Mouse (Mus musculus): ENCODE results near the gene 2210016L21Rik. TPM values are rescaled to one million over a fixed set of nuclear protein-coding genes. Genes with fewer than 3 reads are reported as not detected.

Gene 2210016L21Rik
- total RNA-seq, 1 experiment = 16.7 TPM

DNA sequence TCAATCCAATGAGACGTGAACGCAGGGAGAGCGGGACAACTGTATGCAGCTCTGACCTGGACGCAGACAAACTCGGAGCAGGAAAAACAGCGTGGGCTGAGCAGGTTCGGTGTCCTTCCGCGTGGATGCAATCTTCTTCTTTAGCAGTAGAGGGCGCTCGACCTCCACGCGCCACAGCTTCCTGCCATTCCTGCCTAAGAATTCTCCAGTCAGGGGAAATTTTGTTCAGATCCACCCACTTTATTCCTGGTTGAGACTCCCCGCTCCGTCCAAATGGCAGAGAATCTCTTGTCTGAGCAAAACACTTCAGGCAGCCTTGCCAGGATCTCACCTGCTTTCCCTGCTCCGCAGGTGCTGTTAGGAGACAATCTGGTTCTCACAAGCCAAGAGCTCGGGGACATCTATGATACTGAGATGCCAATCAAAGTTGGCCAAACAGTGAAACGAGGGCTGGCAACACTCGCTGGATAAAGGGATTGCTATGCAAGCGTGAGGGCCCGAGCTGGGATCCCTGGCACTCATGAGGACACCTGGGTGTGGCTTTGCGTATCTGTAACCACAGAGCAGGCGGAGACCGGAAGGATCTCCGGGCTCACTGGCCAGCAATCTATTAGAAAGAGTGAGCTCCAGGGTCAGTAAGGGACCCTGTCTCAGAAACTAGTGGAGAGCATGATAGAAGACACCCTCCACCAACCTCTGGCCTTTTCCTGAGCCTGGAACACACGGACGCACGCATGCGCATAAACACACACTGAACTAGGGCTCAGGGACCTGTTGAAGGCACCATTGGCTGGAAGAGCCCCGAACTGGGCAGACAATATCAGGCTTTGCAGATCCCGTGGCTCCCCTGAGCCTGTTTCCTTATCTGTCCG lies 37.5 kb downstream of the 2210016L21Rik start:
- H3K9ac ChIP-seq (ENCODE audit: insufficient read depth, low read depth, low read length, poor library complexity, severe bottlenecking) = peak overlapping the region; percentile 71

GRCm38 (mm10) chr5:114980122-114980748 lies 38.3 kb downstream of the 2210016L21Rik start:
- peaks cover 0 to 10% of the 10 kb centered on the region in 2 experiments; a peak in 1 of 4 replicates for H3K4me1 ChIP-seq (ENCODE audit: control insufficient read depth in 2 of 2, insufficient read depth in 2 of 2, low read length in 2 of 2, poor library complexity in 1 of 2)
- H3K9ac ChIP-seq (ENCODE audit: insufficient read depth, low read depth, low read length, poor library complexity, severe bottlenecking) = peak overlapping the region; percentile 71
- peak overlapping the region; percentile 63 to 68 for H3K4me3 ChIP-seq (ENCODE audit: insufficient read depth in 1 of 2, low read depth in 1 of 2, low read length in 2 of 2, poor library complexity in 1 of 2, severe bottlenecking in 1 of 2)
- H3K9me3 ChIP-seq (ENCODE audit: control insufficient read depth, insufficient read depth, low read depth, low read length) = no peaks in the 10 kb centered on the region
- in situ Hi-C loops (cut with MboI; ENCODE audit: low sequenced_read_pairs in 2 of 2, unreplicated experiment in 2 of 2) = loop anchor here in 1 of 2 experiments (10.0 kb wide), 1 partner anchor 105 kb away; no protein-coding TSS in a partner anchor
- H3K36me3 ChIP-seq (ENCODE audit: control insufficient read depth, insufficient read depth, low read length, poor library complexity, severe bottlenecking) = no peaks in the 10 kb centered on the region
- no peak overlapping the region for H3K27ac ChIP-seq (ENCODE audit: insufficient read depth, low read depth, low read length, poor library complexity, severe bottlenecking)
- TF ChIP-seq MAFK (IDR thresholded peaks at IDR 0.05; ENCODE audit: insufficient read depth, low read depth, low read length) (no peak), HCFC1 (IDR thresholded peaks at IDR 0.05; ENCODE audit: borderline replicate concordance, insufficient read depth, low read length) (no peak), ZC3H11A (IDR thresholded peaks at IDR 0.05; ENCODE audit: borderline replicate concordance, low read depth, low read length) (no peak), CHD2 (IDR thresholded peaks at IDR 0.05; ENCODE audit: low read depth, low read length) (no peak), ZNF384 (IDR thresholded peaks at IDR 0.05; ENCODE audit: low read depth, low read length) (no peak)
- no peak for DNase-seq (ENCODE audit: low read depth, low spot score)

More for the DNA sequence above, 37.5 kb downstream of the 2210016L21Rik start:
- TF ChIP-seq MAFK (IDR thresholded peaks at IDR 0.05; ENCODE audit: insufficient read depth, low read depth, low read length) (0 out of 2 replicates have a peak, but pooled peaks have one; percentile 10), ZC3H11A (IDR thresholded peaks at IDR 0.05; ENCODE audit: borderline replicate concordance, low read depth, low read length) (peak; percentile 81; the same call in 1 of the 2 replicates), HCFC1 (IDR thresholded peaks at IDR 0.05; ENCODE audit: borderline replicate concordance, insufficient read depth, low read length) (no peak)
- peak overlapping the region; percentile 63 to 68 for H3K4me3 ChIP-seq (ENCODE audit: insufficient read depth in 1 of 2, low read depth in 1 of 2, low read length in 2 of 2, poor library complexity in 1 of 2, severe bottlenecking in 1 of 2)
- in situ Hi-C loops (cut with MboI; ENCODE audit: low sequenced_read_pairs in 2 of 2, unreplicated experiment in 2 of 2) = loop anchor here in 1 of 2 experiments (10.0 kb wide), 2 partner anchors 105 to 125 kb away; no protein-coding TSS in a partner anchor
- no peak for DNase-seq (ENCODE audit: low read depth, low spot score)
- H3K9me3 ChIP-seq (ENCODE audit: control insufficient read depth, insufficient read depth, low read depth, low read length) = no peaks in the 10 kb centered on the region
- H3K4me1 ChIP-seq (ENCODE audit: control insufficient read depth in 2 of 2, insufficient read depth in 2 of 2, low read length in 2 of 2, poor library complexity in 1 of 2) = peaks cover 0 to 10% of the 10 kb centered on the region in 2 experiments; a peak in 1 of 4 replicates
- H3K36me3 ChIP-seq (ENCODE audit: control insufficient read depth, insufficient read depth, low read length, poor library complexity, severe bottlenecking) = no peaks in the 10 kb centered on the region
- H3K27ac ChIP-seq (ENCODE audit: insufficient read depth, low read depth, low read length, poor library complexity, severe bottlenecking) = no peak overlapping the region

- Histone ChIP-seq H3K36me3 (ENCODE audit: control insufficient read depth, insufficient read depth, low read length, poor library complexity, severe bottlenecking) (no peaks in the 10 kb centered on the region), H3K4me3 (ENCODE audit: insufficient read depth in 1 of 2, low read depth in 1 of 2, low read length in 2 of 2, poor library complexity in 1 of 2, severe bottlenecking in 1 of 2) (no peak overlapping the region), H3K27ac (ENCODE audit: insufficient read depth, low read depth, low read length, poor library complexity, severe bottlenecking) (no peak overlapping the region), H3K4me1 (ENCODE audit: control insufficient read depth in 2 of 2, insufficient read depth in 2 of 2, low read length in 2 of 2, poor library complexity in 1 of 2) (peaks cover 0 to 10% of the 10 kb centered on the region in 2 experiments; a peak in 1 of 4 replicates), H3K9ac (ENCODE audit: insufficient read depth, low read depth, low read length, poor library complexity, severe bottlenecking) (peak overlapping the region; percentile 16; the same call in 1 of the 2 replicates), H3K9me3 (ENCODE audit: control insufficient read depth, insufficient read depth, low read depth, low read length) (no peaks in the 10 kb centered on the region)
- in situ Hi-C loops (cut with MboI; ENCODE audit: low sequenced_read_pairs in 2 of 2, unreplicated experiment in 2 of 2) = loop anchor here in 1 of 2 experiments (10.0 kb wide), 1 partner anchor 103 kb away; no protein-coding TSS in a partner anchor
- no peak for TF ChIP-seq CHD2 (IDR thresholded peaks at IDR 0.05; ENCODE audit: low read depth, low read length)
- TF ChIP-seq ZNF384 (IDR thresholded peaks at IDR 0.05; ENCODE audit: low read depth, low read length) = peak; percentile 88
- TF ChIP-seq MAFK (IDR thresholded peaks at IDR 0.05; ENCODE audit: insufficient read depth, low read depth, low read length) = no peak
- TF ChIP-seq HCFC1 (IDR thresholded peaks at IDR 0.05; ENCODE audit: borderline replicate concordance, insufficient read depth, low read length) = no peak
- no peak for TF ChIP-seq ZC3H11A (IDR thresholded peaks at IDR 0.05; ENCODE audit: borderline replicate concordance, low read depth, low read length)
- DNase-seq (ENCODE audit: low read depth, low spot score) = no peak
These were observed 40.0 kb downstream of the 2210016L21Rik start for GRCm38 (mm10) chr5:114982001-114982400.

DNA sequence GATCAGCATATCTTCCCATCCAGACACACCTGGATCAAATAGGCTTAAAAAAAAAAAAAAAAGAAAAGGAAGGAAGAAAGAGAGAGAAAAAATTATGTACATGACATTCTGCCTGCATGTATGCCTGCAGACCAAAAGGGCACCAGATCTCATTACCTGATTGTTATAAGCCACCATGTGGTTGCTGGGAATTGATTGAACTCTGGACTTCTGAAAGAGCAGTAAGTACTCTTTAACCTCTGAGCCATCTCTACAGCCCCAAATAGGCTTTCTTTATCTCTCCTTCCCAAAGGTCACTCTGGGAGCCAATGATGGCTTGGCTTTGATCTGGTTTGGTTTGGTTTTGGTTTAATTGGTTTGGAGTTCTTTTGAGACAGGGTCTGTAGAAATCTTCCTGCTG lies 43.1 kb downstream of the 2210016L21Rik start:
- in situ Hi-C loops (cut with MboI; ENCODE audit: low sequenced_read_pairs in 2 of 2, unreplicated experiment in 2 of 2) = loop anchor here in 1 of 2 experiments (10.0 kb wide), 1 partner anchor 100 kb away; no protein-coding TSS in a partner anchor
- no peaks in the 10 kb centered on the region for H3K9me3 ChIP-seq (ENCODE audit: control insufficient read depth, insufficient read depth, low read depth, low read length)
- peaks cover 0 to 5% of the 10 kb centered on the region in 2 experiments; a peak in 1 of 4 replicates for H3K4me1 ChIP-seq (ENCODE audit: control insufficient read depth in 2 of 2, insufficient read depth in 2 of 2, low read length in 2 of 2, poor library complexity in 1 of 2)
- DNase-seq (ENCODE audit: low read depth, low spot score) = no peak
- no peak overlapping the region for H3K27ac ChIP-seq (ENCODE audit: insufficient read depth, low read depth, low read length, poor library complexity, severe bottlenecking)
- no peaks in the 10 kb centered on the region for H3K36me3 ChIP-seq (ENCODE audit: control insufficient read depth, insufficient read depth, low read length, poor library complexity, severe bottlenecking)
- no peak overlapping the region for H3K4me3 ChIP-seq (ENCODE audit: insufficient read depth in 1 of 2, low read depth in 1 of 2, low read length in 2 of 2, poor library complexity in 1 of 2, severe bottlenecking in 1 of 2)
- no peak overlapping the region for H3K9ac ChIP-seq (ENCODE audit: insufficient read depth, low read depth, low read length, poor library complexity, severe bottlenecking)
- TF ChIP-seq MAFK (IDR thresholded peaks at IDR 0.05; ENCODE audit: insufficient read depth, low read depth, low read length) (no peak), ZNF384 (IDR thresholded peaks at IDR 0.05; ENCODE audit: low read depth, low read length) (no peak), HCFC1 (IDR thresholded peaks at IDR 0.05; ENCODE audit: borderline replicate concordance, insufficient read depth, low read length) (no peak), CHD2 (IDR thresholded peaks at IDR 0.05; ENCODE audit: low read depth, low read length) (no peak), ZC3H11A (IDR thresholded peaks at IDR 0.05; ENCODE audit: borderline replicate concordance, low read depth, low read length) (no peak)
